Mouse (Mus musculus) liver, adult 2 months (tissue): Measurements from ENCODE around the gene Nfix.

Source experiments
- CTCF ChIP-seq: fragments of 200-500 bp; IDR thresholded peaks from 2 replicates; pipeline ENCODE4 v1.5.1; 2011; ENCODE audit warnings: low read depth, low read length, control low read depth
- POLR2A ChIP-seq: fragments of 200-500 bp; IDR thresholded peaks from 2 replicates; pipeline ENCODE4 v1.6.1; 2011; ENCODE audit warnings: low read length, control low read depth; ENCODE audit not compliant: insufficient read depth; ENCODE audit errors: extremely low read depth

- TF ChIP-seq CTCF (no peak), POLR2A (no peak)
Measured at GRCm38 (mm10) chr8:84732545-84732944, 67.6 kb downstream of the Nfix start.
